Mouse (Mus musculus): ENCODE measurements around the gene Hist1h2bh.

Hist1h2bh gene

GRCm38 (mm10) chr13:23530901-23531875 lies 12.0 kb downstream of the Hist1h2bh start, which contains the start of gene Hist1h4h:
Hist1h4h (plus strand) TSS chr13:23531050.
- no peaks in the 10 kb centered on the region for H3K27me3 ChIP-seq (ENCODE audit: control insufficient read depth, insufficient read depth, low read length, poor library complexity, severe bottlenecking)
- no peaks in the 10 kb centered on the region for H3K36me3 ChIP-seq (ENCODE audit: control insufficient read depth, insufficient read depth, low read length, poor library complexity, severe bottlenecking)
- DNase-seq (ENCODE audit: low read depth, low spot score), result peak; percentile 97

GRCm38 (mm10) chr13:23530181-23530900 lies 12.9 kb downstream of the Hist1h2bh start:
- peak; percentile 84 for DNase-seq (ENCODE audit: low read depth, low spot score)
- Histone ChIP-seq H3K27me3 (ENCODE audit: control insufficient read depth, insufficient read depth, low read length, poor library complexity, severe bottlenecking) (no peaks in the 10 kb centered on the region), H3K36me3 (ENCODE audit: control insufficient read depth, insufficient read depth, low read length, poor library complexity, severe bottlenecking) (no peaks in the 10 kb centered on the region)

- Histone ChIP-seq H3K27me3 (ENCODE audit: control insufficient read depth, insufficient read depth, low read length, poor library complexity, severe bottlenecking) (no peaks in the 10 kb centered on the region), H3K36me3 (ENCODE audit: control insufficient read depth, insufficient read depth, low read length, poor library complexity, severe bottlenecking) (no peaks in the 10 kb centered on the region)
- no peak for DNase-seq (ENCODE audit: low read depth, low spot score)
Measured at GRCm38 (mm10) chr13:23529480-23530165, 13.6 kb downstream of the Hist1h2bh start.

GRCm38 (mm10) chr13:23529005-23529404 lies 14.2 kb downstream of the Hist1h2bh start:
- no peaks in the 10 kb centered on the region for H3K36me3 ChIP-seq (ENCODE audit: control insufficient read depth, insufficient read depth, low read length, poor library complexity, severe bottlenecking)
- no peaks in the 10 kb centered on the region for H3K27me3 ChIP-seq (ENCODE audit: control insufficient read depth, insufficient read depth, low read length, poor library complexity, severe bottlenecking)
- DNase-seq (ENCODE audit: low read depth, low spot score), result no peak

- H3K27me3 ChIP-seq (ENCODE audit: control insufficient read depth, insufficient read depth, low read length, poor library complexity, severe bottlenecking), result no peaks in the 10 kb centered on the region
- peak; percentile 95 for DNase-seq (ENCODE audit: low read depth, low spot score)
- no peaks in the 10 kb centered on the region for H3K36me3 ChIP-seq (ENCODE audit: control insufficient read depth, insufficient read depth, low read length, poor library complexity, severe bottlenecking)
Measured at GRCm38 (mm10) chr13:23526312-23526711, 16.9 kb downstream of the Hist1h2bh start.

- no peaks in the 10 kb centered on the region for H3K27me3 ChIP-seq (ENCODE audit: control insufficient read depth, insufficient read depth, low read length, poor library complexity, severe bottlenecking)
- no peak for DNase-seq (ENCODE audit: low read depth, low spot score)
- no peaks in the 10 kb centered on the region for H3K36me3 ChIP-seq (ENCODE audit: control insufficient read depth, insufficient read depth, low read length, poor library complexity, severe bottlenecking)
Measured at GRCm38 (mm10) chr13:23525901-23526300, 17.3 kb downstream of the Hist1h2bh start.

GRCm38 (mm10) chr13:23524654-23525053 lies 18.5 kb downstream of the Hist1h2bh start:
- peak; percentile 88 for DNase-seq (ENCODE audit: low read depth, low spot score)
- H3K27me3 ChIP-seq (ENCODE audit: control insufficient read depth, insufficient read depth, low read length, poor library complexity, severe bottlenecking), result no peaks in the 10 kb centered on the region
- H3K36me3 ChIP-seq (ENCODE audit: control insufficient read depth, insufficient read depth, low read length, poor library complexity, severe bottlenecking), result no peaks in the 10 kb centered on the region

GRCm38 (mm10) chr13:23523976-23524375 lies 19.2 kb downstream of the Hist1h2bh start:
- no peaks in the 10 kb centered on the region for H3K36me3 ChIP-seq (ENCODE audit: control insufficient read depth, insufficient read depth, low read length, poor library complexity, severe bottlenecking)
- DNase-seq (ENCODE audit: low read depth, low spot score), result no peak
- no peaks in the 10 kb centered on the region for H3K27me3 ChIP-seq (ENCODE audit: control insufficient read depth, insufficient read depth, low read length, poor library complexity, severe bottlenecking)

- H3K27me3 ChIP-seq (ENCODE audit: control insufficient read depth, insufficient read depth, low read length, poor library complexity, severe bottlenecking), result no peaks in the 10 kb centered on the region
- no peaks in the 10 kb centered on the region for H3K36me3 ChIP-seq (ENCODE audit: control insufficient read depth, insufficient read depth, low read length, poor library complexity, severe bottlenecking)
- peak; percentile 83 for DNase-seq (ENCODE audit: low read depth, low spot score)
Measured at GRCm38 (mm10) chr13:23521703-23522102, 21.5 kb downstream of the Hist1h2bh start.

- Histone ChIP-seq H3K36me3 (ENCODE audit: control insufficient read depth, insufficient read depth, low read length, poor library complexity, severe bottlenecking) (no peaks in the 10 kb centered on the region), H3K27me3 (ENCODE audit: control insufficient read depth, insufficient read depth, low read length, poor library complexity, severe bottlenecking) (no peaks in the 10 kb centered on the region)
- peak; percentile 85 for DNase-seq (ENCODE audit: low read depth, low spot score)
Measured at GRCm38 (mm10) chr13:23519416-23519815, 23.8 kb downstream of the Hist1h2bh start.

- Histone ChIP-seq H3K36me3 (ENCODE audit: control insufficient read depth, insufficient read depth, low read length, poor library complexity, severe bottlenecking) (no peaks in the 10 kb centered on the region), H3K27me3 (ENCODE audit: control insufficient read depth, insufficient read depth, low read length, poor library complexity, severe bottlenecking) (no peaks in the 10 kb centered on the region)
- DNase-seq (ENCODE audit: low read depth, low spot score), result peak; percentile 91
Measured at GRCm38 (mm10) chr13:23518885-23519284, 24.3 kb downstream of the Hist1h2bh start.

- H3K36me3 ChIP-seq (ENCODE audit: control insufficient read depth, insufficient read depth, low read length, poor library complexity, severe bottlenecking), result no peaks in the 10 kb centered on the region
- DNase-seq (ENCODE audit: low read depth, low spot score), result no peak
- H3K27me3 ChIP-seq (ENCODE audit: control insufficient read depth, insufficient read depth, low read length, poor library complexity, severe bottlenecking), result no peaks in the 10 kb centered on the region
Measured at GRCm38 (mm10) chr13:23518295-23518603, 24.9 kb downstream of the Hist1h2bh start.

GRCm38 (mm10) chr13:23517603-23518294 lies 25.4 kb downstream of the Hist1h2bh start:
- Histone ChIP-seq H3K27me3 (ENCODE audit: control insufficient read depth, insufficient read depth, low read length, poor library complexity, severe bottlenecking) (no peaks in the 10 kb centered on the region), H3K36me3 (ENCODE audit: control insufficient read depth, insufficient read depth, low read length, poor library complexity, severe bottlenecking) (no peaks in the 10 kb centered on the region)
- peak; percentile 88 for DNase-seq (ENCODE audit: low read depth, low spot score)

- Histone ChIP-seq H3K36me3 (ENCODE audit: control insufficient read depth, insufficient read depth, low read length, poor library complexity, severe bottlenecking) (no peaks in the 10 kb centered on the region), H3K27me3 (ENCODE audit: control insufficient read depth, insufficient read depth, low read length, poor library complexity, severe bottlenecking) (no peaks in the 10 kb centered on the region)
- peak; percentile 90 for DNase-seq (ENCODE audit: low read depth, low spot score)
Measured at GRCm38 (mm10) chr13:23516822-23517602, 26.2 kb downstream of the Hist1h2bh start.

Data from splenic B cell, adult 2 months (primary cell).